Mouse (Mus musculus) retina, postnatal 1 day (tissue): ENCODE measurements around the gene Hfe.

Source experiments
- DNase-seq: peaks from one replicate; pipeline ENCODE4 v3.0.0-alpha.2; 2012

Hfe gene

DNA sequence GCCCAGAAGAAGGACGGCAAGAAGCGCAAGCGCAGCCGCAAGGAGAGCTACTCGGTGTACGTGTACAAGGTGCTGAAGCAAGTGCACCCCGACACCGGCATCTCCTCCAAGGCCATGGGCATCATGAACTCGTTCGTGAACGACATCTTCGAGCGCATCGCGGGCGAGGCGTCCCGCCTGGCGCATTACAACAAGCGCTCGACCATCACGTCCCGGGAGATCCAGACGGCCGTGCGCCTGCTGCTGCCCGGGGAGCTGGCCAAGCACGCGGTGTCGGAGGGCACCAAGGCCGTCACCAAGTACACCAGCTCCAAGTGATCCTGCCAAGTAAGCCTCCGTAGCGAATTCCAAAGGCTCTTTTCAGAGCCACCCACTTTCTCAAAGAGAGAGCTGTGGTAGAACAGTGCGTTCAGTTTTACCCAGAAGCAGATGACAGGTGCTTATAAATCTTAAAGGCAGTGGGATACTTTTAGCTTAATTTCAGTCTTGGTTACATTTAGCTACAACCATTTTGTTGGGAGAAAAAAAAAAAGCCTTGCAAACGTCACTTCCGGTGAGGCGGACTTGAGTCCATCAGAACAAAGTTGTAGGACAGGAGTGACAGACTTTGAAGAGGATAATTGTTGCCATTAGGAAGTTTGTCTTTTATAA, 26.2 kb downstream of the Hfe start:
- DNase-seq, result peak; percentile 92

- DNase-seq, result peak; percentile 99
Measured at GRCm38 (mm10) chr13:23683755-23684281, 26.8 kb downstream of the Hfe start, which contains the start of the genes Hist1h2ac and Hist1h2bc. Gene Hist1h2ac (minus strand): TSS chr13:23683948. Gene Hist1h2bc (plus strand): TSS chr13:23684199.

DNA sequence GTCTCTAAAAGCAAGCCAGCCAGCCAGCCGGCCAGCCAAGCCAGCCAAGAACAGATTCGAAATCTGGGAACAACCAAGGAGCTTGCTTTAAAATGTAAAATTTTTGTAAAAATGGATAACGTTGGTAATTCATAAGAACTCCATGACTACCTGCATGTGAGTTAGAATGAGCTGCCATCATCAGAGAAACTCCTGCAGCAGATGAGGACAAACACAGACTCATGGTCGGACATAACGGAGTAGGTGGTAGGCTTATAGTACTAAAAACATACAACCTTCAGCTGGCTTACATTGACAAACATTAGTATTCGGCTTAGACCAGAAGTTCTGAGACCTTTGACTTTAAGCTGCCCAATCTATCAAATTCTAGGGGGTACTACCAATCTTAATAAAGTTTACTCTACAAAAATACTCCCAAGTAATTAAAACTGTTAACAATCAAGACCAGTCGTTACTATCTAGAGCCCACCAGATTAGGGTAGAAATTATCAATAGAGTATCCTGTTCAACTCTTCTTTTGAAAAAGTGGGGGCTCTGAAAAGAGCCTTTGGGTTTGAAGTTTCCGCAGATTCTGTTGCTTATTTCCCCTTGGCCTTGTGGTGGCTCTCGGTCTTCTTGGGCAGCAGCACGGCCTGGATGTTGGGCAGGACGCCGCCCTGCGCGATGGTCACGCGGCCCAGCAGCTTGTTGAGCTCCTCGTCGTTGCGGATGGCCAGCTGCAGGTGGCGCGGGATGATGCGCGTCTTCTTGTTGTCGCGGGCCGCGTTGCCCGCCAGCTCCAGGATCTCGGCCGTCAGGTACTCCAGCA, 27.5 kb downstream of the Hfe start:
- peak; percentile 46 for DNase-seq

GRCm38 (mm10) chr13:23682623-23682946, 28.1 kb downstream of the Hfe start:
- DNase-seq, result no peak

DNA sequence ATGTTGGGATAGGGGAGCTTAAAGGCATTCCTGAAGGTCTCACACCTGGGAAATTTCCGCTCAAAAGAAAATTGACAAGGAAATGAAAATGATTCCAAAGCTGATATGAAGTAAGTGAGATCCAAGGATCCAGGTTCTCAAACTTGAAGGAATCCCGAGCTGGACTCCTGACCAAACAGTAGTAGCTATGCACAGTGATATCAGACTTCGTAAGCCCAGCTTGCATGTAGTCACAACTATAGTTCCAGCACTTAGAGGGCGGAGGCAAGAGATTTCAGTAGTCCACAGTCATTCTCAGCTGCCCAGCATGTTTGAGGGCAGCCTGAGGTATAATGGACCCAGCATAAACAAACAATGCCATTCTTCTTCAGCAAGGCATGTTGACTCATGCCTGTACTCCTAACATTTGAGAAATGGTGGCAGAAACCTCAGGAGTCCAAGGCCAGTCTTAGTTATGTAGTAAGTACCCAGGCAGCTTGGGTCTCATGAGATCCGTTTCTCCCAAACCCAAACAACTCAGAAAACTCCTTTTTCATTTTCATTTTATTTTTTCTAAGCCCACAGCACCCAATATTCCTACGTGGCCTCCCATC, 28.6 kb downstream of the Hfe start:
- DNase-seq, result peak; percentile 11

- DNase-seq, result no peak
Measured at GRCm38 (mm10) chr13:23662536-23662935, 48.1 kb downstream of the Hfe start.

DNA sequence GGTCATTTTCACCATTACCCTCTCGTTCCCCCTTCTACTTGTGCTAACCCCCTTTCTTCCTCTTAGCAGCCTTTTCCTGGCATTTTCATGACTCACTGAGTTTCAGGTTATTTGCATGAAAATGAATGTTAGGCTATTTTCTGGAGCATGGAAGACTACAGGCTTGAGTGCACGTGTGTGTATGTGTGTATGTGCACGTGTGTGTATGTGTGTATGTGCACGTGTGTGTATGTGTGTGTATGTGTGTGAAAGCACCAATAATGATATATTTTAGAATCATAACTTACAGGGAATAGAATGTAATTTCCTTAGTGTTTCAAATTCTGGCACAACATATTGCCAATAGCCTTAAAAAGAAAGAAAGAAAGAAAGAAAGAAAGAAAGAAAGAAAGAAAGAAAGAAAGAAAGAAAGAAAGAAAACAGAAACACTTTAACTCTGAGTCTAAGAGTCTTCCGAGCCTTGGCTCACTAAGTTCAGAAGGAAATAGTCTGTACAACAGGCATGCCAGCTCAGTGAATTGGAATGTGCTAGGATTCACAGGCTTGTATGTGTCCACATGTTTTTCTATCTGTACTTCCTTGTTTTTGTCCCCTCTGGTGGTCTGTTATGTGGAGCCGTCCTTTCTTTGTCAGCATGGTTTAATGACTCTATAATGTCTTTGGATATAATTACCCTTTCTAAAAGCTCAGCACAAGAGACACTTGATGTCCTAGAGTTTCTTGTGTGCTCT, 50.9 kb downstream of the Hfe start:
- DNase-seq, result no peak
